Mouse (Mus musculus) kidney, embryonic 14.5 days (tissue): ENCODE results near the gene Rasal1. TPM values are rescaled to one million over a fixed set of nuclear protein-coding genes. Genes with fewer than 3 reads are reported as not detected.

Source experiments
- ATAC-seq: fragments of 200-750 bp; cut with Nextera tagmentation; 2 replicates; pipeline ENCODE4 v1.8.0; 2017; ENCODE audit warnings: moderate number of reproducible peaks, mild to moderate bottlenecking, moderate TSS enrichment, moderate library complexity; ENCODE audit not compliant: low FRiP score, low TSS enrichment
- H3K27ac ChIP-seq: fragments of 300-500 bp; sonication (generic); 2 replicates; pipeline ENCODE4 v1.5.1; 2014; ENCODE audit warnings: low read depth, mild to moderate bottlenecking, low read length, moderate library complexity, mixed read lengths
- H3K27me3 ChIP-seq: fragments of 300-500 bp; sonication (generic); 2 replicates; pipeline ENCODE4 v1.6.1; 2014; ENCODE audit warnings: mild to moderate bottlenecking, low read length; ENCODE audit not compliant: control insufficient read depth, insufficient read depth
- H3K36me3 ChIP-seq: fragments of 300-500 bp; sonication (generic); 2 replicates; pipeline ENCODE4 v1.6.1; 2014; ENCODE audit warnings: low read length, mixed read lengths; ENCODE audit not compliant: control insufficient read depth, insufficient read depth
- H3K4me1 ChIP-seq: fragments of 300-500 bp; sonication (generic); 2 replicates; pipeline ENCODE4 v1.6.1; 2014; ENCODE audit warnings: low read length, mixed read lengths; ENCODE audit not compliant: control insufficient read depth, insufficient read depth
- H3K4me2 ChIP-seq: fragments of 300-500 bp; sonication (generic); replicated peaks from 2 replicates; pipeline ENCODE4 v1.6.1; 2014; ENCODE audit warnings: low read depth, mild to moderate bottlenecking, low read length
- H3K4me3 ChIP-seq: fragments of 300-500 bp; sonication (generic); 2 replicates; pipeline ENCODE4 v1.5.1; 2014; ENCODE audit warnings: mild to moderate bottlenecking, low read length
- H3K9ac ChIP-seq: fragments of 300-500 bp; sonication (generic); 2 replicates; pipeline ENCODE4 v1.6.1; 2014; ENCODE audit warnings: low read depth, mild to moderate bottlenecking, low read length, moderate library complexity
- H3K9me3 ChIP-seq: fragments of 300-500 bp; sonication (generic); 2 replicates; pipeline ENCODE4 v1.6.1; 2016; ENCODE audit warnings: low read length; ENCODE audit not compliant: control insufficient read depth
- WGBS: fragments of 180-500 bp; shearing (Covaris S2); extraction: QIAGEN DNeasy Blood & Tissue Kit; methylation state at CpG from one replicate; pipeline ENCODE4 v1.1.7; 2014; 5-methylcytosine and 5-hydroxymethylcytosine counted together
- polyA plus RNA-seq: library from polyadenylated mRNA; unstranded; fragments of >200 nt; fragmentation: Nextera tagmentation; extraction: Ambion mirVana; gene quantifications from 2 replicates; pipeline ENCODE4 v1.2.1, GENCODE M21; 2014

Gene Rasal1
- polyA plus RNA-seq = 0.23 and 0.31 TPM in 2 replicates

- Histone ChIP-seq H3K4me3 (peak within 1 kb of the TSS; percentile 28), H3K27me3 (peaks cover 28% of the 10 kb centered on the region), H3K27ac (no peak within 1 kb of the TSS), H3K4me1 (peaks cover 10% of the 10 kb centered on the region), H3K4me2 (peak within 1 kb of the TSS; percentile 42), H3K9me3 (no peaks in the 10 kb centered on the region), H3K36me3 (no peaks in the 10 kb centered on the region), H3K9ac (peak within 1 kb of the TSS; percentile 31; the same call in 1 of the 2 replicates)
- WGBS = 1% methylated on average over 47 of the region's 53 CpGs
- ATAC-seq = peak; percentile 78
These were observed at the start of gene Rasal1 for GRCm38 (mm10) chr5:120648569-120649373. Rasal1 (plus strand) TSS chr5:120648812.

- no peak overlapping the region for H3K4me2 ChIP-seq
- no peak for ATAC-seq
- 90% methylated on average over 6 of the region's 6 CpGs for WGBS
- H3K27me3 ChIP-seq = no peaks in the 10 kb centered on the region
- H3K36me3 ChIP-seq = no peaks in the 10 kb centered on the region
- no peak overlapping the region for H3K27ac ChIP-seq
- H3K9me3 ChIP-seq = no peaks in the 10 kb centered on the region
- no peaks in the 10 kb centered on the region for H3K4me1 ChIP-seq
- H3K9ac ChIP-seq = no peak overlapping the region
- no peak overlapping the region for H3K4me3 ChIP-seq
These were observed 49.0 kb upstream of the Rasal1 start for GRCm38 (mm10) chr5:120599625-120600024.

- no peaks in the 10 kb centered on the region for H3K27me3 ChIP-seq
- no peak overlapping the region for H3K9ac ChIP-seq
- H3K4me1 ChIP-seq = peaks cover 7% of the 10 kb centered on the region; the same call in 1 of the 2 replicates
- 0 out of 2 replicates have a peak, but pooled peaks have one; percentile 33 for ATAC-seq
- no peaks in the 10 kb centered on the region for H3K9me3 ChIP-seq
- H3K27ac ChIP-seq = no peak overlapping the region
- H3K4me3 ChIP-seq = no peak overlapping the region
- no peak overlapping the region for H3K4me2 ChIP-seq
- H3K36me3 ChIP-seq = no peaks in the 10 kb centered on the region
- 58% methylated on average over 11 of the region's 11 CpGs for WGBS
These were observed 47.5 kb upstream of the Rasal1 start for GRCm38 (mm10) chr5:120600946-120601668.

GRCm38 (mm10) chr5:120602210-120602609, 46.4 kb upstream of the Rasal1 start:
- Histone ChIP-seq H3K27me3 (no peaks in the 10 kb centered on the region), H3K9ac (no peak overlapping the region), H3K4me1 (peaks cover 7% of the 10 kb centered on the region; the same call in 1 of the 2 replicates), H3K36me3 (no peaks in the 10 kb centered on the region), H3K9me3 (no peaks in the 10 kb centered on the region), H3K4me2 (no peak overlapping the region), H3K27ac (no peak overlapping the region), H3K4me3 (no peak overlapping the region)
- 82% methylated on average over 12 of the region's 12 CpGs for WGBS
- no peak for ATAC-seq

GRCm38 (mm10) chr5:120603515-120603914, 45.1 kb upstream of the Rasal1 start:
- no peak overlapping the region for H3K4me2 ChIP-seq
- H3K9me3 ChIP-seq = no peaks in the 10 kb centered on the region
- ATAC-seq = no peak
- H3K27ac ChIP-seq = no peak overlapping the region
- H3K4me3 ChIP-seq = no peak overlapping the region
- no peak overlapping the region for H3K9ac ChIP-seq
- WGBS = 66% methylated on average over 7 of the region's 7 CpGs
- H3K36me3 ChIP-seq = no peaks in the 10 kb centered on the region
- no peaks in the 10 kb centered on the region for H3K27me3 ChIP-seq
- H3K4me1 ChIP-seq = peaks cover 7% of the 10 kb centered on the region; the same call in 1 of the 2 replicates

GRCm38 (mm10) chr5:120604839-120605238, 43.8 kb upstream of the Rasal1 start:
- no peak overlapping the region for H3K27ac ChIP-seq
- 2% methylated on average over 6 of the region's 6 CpGs for WGBS

GRCm38 (mm10) chr5:120605241-120605661, 43.4 kb upstream of the Rasal1 start:
- Histone ChIP-seq H3K9me3 (no peaks in the 10 kb centered on the region), H3K27ac (no peak overlapping the region), H3K36me3 (no peaks in the 10 kb centered on the region; the same call in 1 of the 2 replicates), H3K4me1 (peaks cover 7% of the 10 kb centered on the region; the same call in 1 of the 2 replicates), H3K4me2 (peak overlapping the region; percentile 54), H3K4me3 (peak overlapping the region; percentile 32), H3K9ac (peak overlapping the region; percentile 45; the same call in 1 of the 2 replicates), H3K27me3 (no peaks in the 10 kb centered on the region)
- WGBS = 6% methylated on average over 10 of the region's 10 CpGs
- ATAC-seq = peak; percentile 34

More at GRCm38 (mm10) chr5:120604839-120605238, 43.8 kb upstream of the Rasal1 start:
- Histone ChIP-seq H3K4me2 (peak overlapping the region; percentile 54), H3K4me3 (peak overlapping the region; percentile 32; the same call in 1 of the 2 replicates), H3K4me1 (peaks cover 7% of the 10 kb centered on the region; the same call in 1 of the 2 replicates), H3K36me3 (no peaks in the 10 kb centered on the region; the same call in 1 of the 2 replicates), H3K27me3 (no peaks in the 10 kb centered on the region), H3K9me3 (no peaks in the 10 kb centered on the region), H3K9ac (peak overlapping the region; percentile 45; the same call in 1 of the 2 replicates)
- no peak for ATAC-seq

GRCm38 (mm10) chr5:120605688-120606087, 42.9 kb upstream of the Rasal1 start:
- H3K4me3 ChIP-seq = peak overlapping the region; percentile 32
- peak overlapping the region; percentile 54 for H3K4me2 ChIP-seq
- WGBS = 4% methylated on average over 8 of the region's 8 CpGs
- no peaks in the 10 kb centered on the region; the same call in 1 of the 2 replicates for H3K36me3 ChIP-seq
- peak; percentile 76 for ATAC-seq
- H3K4me1 ChIP-seq = peaks cover 7% of the 10 kb centered on the region; the same call in 1 of the 2 replicates
- no peaks in the 10 kb centered on the region for H3K9me3 ChIP-seq
- 0 out of 2 replicates have a peak overlapping the region, but pooled peaks have one; percentile 45 for H3K9ac ChIP-seq
- no peaks in the 10 kb centered on the region for H3K27me3 ChIP-seq
- H3K27ac ChIP-seq = no peak overlapping the region
